Mouse (Mus musculus) kidney, adult 2 months (tissue): ENCODE data around the gene Aadat. TPM values are rescaled to one million over a fixed set of nuclear protein-coding genes. Genes with fewer than 3 reads are reported as not detected.
"Not testable (repeated sequence)": the region's sequence is repeated elsewhere in the genome, so short reads cannot be mapped to it uniquely, and the experiment has no call there.

ENCODE experiments used
- DNase-seq: peaks from one replicate; pipeline ENCODE4 v3.0.0; 2021
- H3K27ac ChIP-seq: fragments of 200-500 bp; 2 replicates; pipeline ENCODE4 v1.5.1; 2012; ENCODE audit warnings: low read depth, low read length, control low read depth, inconsistent platforms; ENCODE audit not compliant: insufficient read depth
- H3K27me3 ChIP-seq: fragments of 200-500 bp; replicated peaks from 2 replicates; pipeline ENCODE4 v1.6.1; 2012; ENCODE audit warnings: mild to moderate bottlenecking, moderate library complexity, low read length, inconsistent platforms; ENCODE audit not compliant: control insufficient read depth, insufficient read depth
- H3K36me3 ChIP-seq: fragments of 200-500 bp; 2 replicates; pipeline ENCODE4 v1.6.1; 2012; ENCODE audit warnings: mild to moderate bottlenecking, moderate library complexity, low read length, inconsistent platforms; ENCODE audit not compliant: control insufficient read depth, insufficient read depth
- H3K4me1 ChIP-seq: fragments of 200-500 bp; 2 replicates; pipeline ENCODE4 v1.6.1; 2011; ENCODE audit warnings: low read length; ENCODE audit not compliant: control insufficient read depth, insufficient read depth
- H3K4me3 ChIP-seq: fragments of 200-500 bp; 2 replicates; pipeline ENCODE4 v1.5.1; 2011; ENCODE audit warnings: mild to moderate bottlenecking, low read depth, low read length, control low read depth; ENCODE audit not compliant: insufficient read depth
- CTCF ChIP-seq: fragments of 200-500 bp; conservative IDR thresholded peaks from 2 replicates; pipeline ENCODE4 v1.5.1; 2011; ENCODE audit warnings: low read depth, mild to moderate bottlenecking, control low read depth, low read length, moderate library complexity, mixed read lengths; ENCODE audit not compliant: insufficient read depth, insufficient read length
- POLR2A ChIP-seq: fragments of 200-500 bp; IDR thresholded peaks from one replicate; pipeline ENCODE4 v1.6.1; 2011; ENCODE audit warnings: low read depth, low read length, control low read depth
- WGBS: fragments of 180-500 bp; shearing (Covaris S2); methylation state at CpG from one replicate; pipeline ENCODE4 v1.1.7; 2018; 5-methylcytosine and 5-hydroxymethylcytosine counted together
- polyA plus RNA-seq: library from polyadenylated mRNA; depleted of rRNA; stranded (reverse); fragments of >200 nt; gene quantifications from 2 replicates; pipeline ENCODE4 v1.2.3, GENCODE M21; 2012; rRNA removed

Gene Aadat
- 1,887 and 3,432 TPM in 2 replicates for polyA plus RNA-seq

DNA sequence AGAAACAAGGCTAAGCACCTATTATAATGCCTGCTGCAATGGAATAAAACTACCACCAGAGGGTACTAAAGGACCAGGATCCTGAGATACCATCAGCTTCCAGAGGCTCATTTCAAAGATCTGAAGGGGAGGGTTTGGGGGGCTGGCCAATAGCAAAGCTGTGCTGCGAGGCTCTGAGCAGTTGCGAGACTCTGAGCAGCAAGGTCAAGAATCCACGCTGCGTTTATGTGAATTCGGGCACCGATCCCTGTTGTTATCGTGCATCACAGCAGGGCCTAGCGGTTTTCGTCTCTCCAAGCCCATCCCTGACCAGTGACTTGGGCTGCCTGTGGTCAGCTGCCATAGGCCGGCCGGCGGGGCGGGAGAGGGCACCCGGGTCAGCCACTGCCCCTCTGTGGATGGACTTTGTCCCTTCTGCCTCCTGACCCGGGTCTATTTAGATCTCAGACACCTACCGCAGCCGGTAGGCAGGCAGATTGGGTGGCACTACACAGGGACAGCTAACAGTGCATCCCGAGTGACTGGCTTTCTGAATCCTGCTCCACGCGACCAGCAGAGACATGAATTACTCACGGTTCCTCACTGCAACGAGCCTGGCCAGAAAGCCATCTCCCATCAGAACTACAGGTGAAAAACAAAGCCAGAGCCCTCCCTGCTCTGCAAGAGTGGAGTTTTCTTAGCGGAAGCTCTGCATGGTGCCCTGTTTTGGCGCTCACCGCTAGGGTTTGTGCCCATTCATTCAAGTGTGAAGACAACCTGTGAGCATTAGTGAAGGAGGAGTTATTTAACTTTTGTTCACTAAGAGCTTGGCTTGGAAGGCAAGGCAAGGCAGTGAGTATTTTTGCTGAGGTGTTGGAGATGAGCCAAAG, at the start of gene Aadat:
TSS of gene Aadat (plus strand) at position 280 of the 869 bp plus-strand sequence.
- peak; percentile 90 for DNase-seq

GRCm38 (mm10) chr8:60466686-60467335, 38.9 kb upstream of the Aadat start:
- TF ChIP-seq CTCF, result peak; percentile 89
- no peak for TF ChIP-seq POLR2A
- WGBS, result 37% methylated on average over 15 of the region's 15 CpGs
- Histone ChIP-seq H3K27me3 (no peaks in the 10 kb centered on the region), H3K4me1 (no peaks in the 10 kb centered on the region), H3K27ac (no peak overlapping the region), H3K36me3 (no peaks in the 10 kb centered on the region), H3K4me3 (no peak overlapping the region)
- peak; percentile 74 for DNase-seq

More for the DNA sequence above, at the start of gene Aadat:
- no peaks in the 10 kb centered on the region for H3K36me3 ChIP-seq
- peaks cover 4% of the 10 kb centered on the region; the same call in 1 of the 2 replicates for H3K4me1 ChIP-seq
- TF ChIP-seq CTCF (peak; percentile 51), POLR2A (peak; percentile 76)
- peak within 1 kb of the TSS; percentile 75 for H3K27ac ChIP-seq
- 2% methylated on average over 25 of the region's 25 CpGs for WGBS
- peak within 1 kb of the TSS; percentile 35 for H3K4me3 ChIP-seq
- H3K27me3 ChIP-seq, result no peaks in the 10 kb centered on the region

GRCm38 (mm10) chr8:60490147-60490546, 15.6 kb upstream of the Aadat start:
- H3K4me3 ChIP-seq, result no peak overlapping the region
- no peaks in the 10 kb centered on the region for H3K36me3 ChIP-seq
- no peaks in the 10 kb centered on the region for H3K27me3 ChIP-seq
- peaks cover 14% of the 10 kb centered on the region for H3K4me1 ChIP-seq
- DNase-seq, result peak; percentile 82
- H3K27ac ChIP-seq, result peak overlapping the region; percentile 74
- no peak for TF ChIP-seq POLR2A
- TF ChIP-seq CTCF, result no peak
- WGBS, result 44% methylated on average over 2 of the region's 2 CpGs

GRCm38 (mm10) chr8:60491871-60492270, 13.9 kb upstream of the Aadat start:
- peak overlapping the region; percentile 97 for H3K27ac ChIP-seq
- H3K36me3 ChIP-seq, result no peaks in the 10 kb centered on the region
- WGBS, result 69% methylated on average over 2 of the region's 2 CpGs
- H3K4me1 ChIP-seq, result peaks cover 14% of the 10 kb centered on the region
- TF ChIP-seq CTCF (no peak), POLR2A (no peak)
- DNase-seq, result peak; percentile 55
- no peak overlapping the region for H3K4me3 ChIP-seq
- no peaks in the 10 kb centered on the region for H3K27me3 ChIP-seq

DNA sequence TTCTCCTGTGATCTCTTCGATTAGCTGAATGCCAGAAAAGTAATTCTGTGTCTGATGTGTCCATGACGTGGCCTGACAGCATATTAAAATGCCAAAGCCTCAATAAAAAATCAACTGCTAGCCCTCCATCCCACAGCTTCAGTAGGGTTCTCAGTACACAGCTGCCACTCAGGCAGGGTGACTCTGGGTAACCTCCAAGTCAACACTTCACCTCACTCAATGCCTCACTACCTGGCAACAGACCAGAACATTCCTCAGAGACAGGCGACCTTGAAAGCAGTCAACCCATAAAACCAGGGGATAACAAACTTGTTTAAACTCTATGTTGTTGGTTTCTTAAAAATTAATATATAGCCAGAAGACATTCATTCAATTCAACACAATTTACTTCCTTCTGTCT, 13.3 kb upstream of the Aadat start:
- H3K27me3 ChIP-seq, result no peaks in the 10 kb centered on the region
- no peak for TF ChIP-seq POLR2A
- no peak for TF ChIP-seq CTCF
- peak; percentile 93 for DNase-seq
- WGBS, result 11% methylated on average over 3 of the region's 3 CpGs
- peaks cover 14% of the 10 kb centered on the region for H3K4me1 ChIP-seq
- H3K36me3 ChIP-seq, result no peaks in the 10 kb centered on the region
- H3K27ac ChIP-seq, result peak overlapping the region; percentile 97
- no peak overlapping the region for H3K4me3 ChIP-seq

- peak overlapping the region; percentile 91 for H3K27ac ChIP-seq
- TF ChIP-seq POLR2A, result no peak
- no peak for TF ChIP-seq CTCF
- peaks cover 14% of the 10 kb centered on the region for H3K4me1 ChIP-seq
Observed at GRCm38 (mm10) chr8:60494606-60495005, 11.1 kb upstream of the Aadat start.

DNA sequence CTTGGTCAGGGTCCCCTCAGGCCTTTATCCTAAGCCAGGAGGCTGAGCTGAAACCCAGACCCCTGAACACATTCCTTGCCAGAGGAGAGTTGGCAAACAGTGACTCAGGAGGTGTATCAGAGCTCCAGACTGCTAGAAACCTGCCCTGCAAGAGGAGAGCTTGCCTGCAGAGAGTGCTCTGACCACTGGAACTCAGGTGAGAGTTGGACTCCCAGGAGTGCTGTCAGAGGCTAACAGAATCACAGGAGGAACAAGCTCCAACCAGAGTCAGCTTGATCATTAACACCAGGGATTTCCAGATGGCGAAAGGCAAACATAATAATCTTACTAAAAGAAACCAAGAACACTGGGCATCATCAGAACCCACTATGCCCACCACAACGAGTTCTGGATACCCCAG, 10.7 kb upstream of the Aadat start:
- peaks cover 10% of the 10 kb centered on the region for H3K4me1 ChIP-seq
- DNase-seq, result peak; percentile 86
- 38% methylated on average over 2 of the region's 2 CpGs for WGBS
- not testable (repeated sequence) for H3K36me3 ChIP-seq, H3K4me3 ChIP-seq, H3K27me3 ChIP-seq
- peak overlapping the region; percentile 91 for H3K27ac ChIP-seq

More at GRCm38 (mm10) chr8:60494606-60495005, 11.1 kb upstream of the Aadat start:
- Histone ChIP-seq H3K36me3 (no peaks in the 10 kb centered on the region), H3K4me3 (no peak overlapping the region), H3K27me3 (no peaks in the 10 kb centered on the region)
- DNase-seq, result peak; percentile 62
- 46% methylated on average over 11 of the region's 11 CpGs for WGBS
